Mouse (Mus musculus) megakaryocyte, embryonic 14.5 days (primary cell): ENCODE data around the gene P2rx6.

Experiments used
- FLI1 ChIP-seq: IDR thresholded peaks from 2 replicates; pipeline ENCODE4 v1.6.1; 2012; ENCODE audit warnings: low read length, inconsistent platforms, mixed read lengths
- GATA1 ChIP-seq: IDR thresholded peaks from 3 replicates; pipeline ENCODE4 v1.6.1; 2012; ENCODE audit warnings: mixed read lengths, low read length, inconsistent platforms, borderline replicate concordance

GRCm38 (mm10) chr16:17617922-17618565 is 56.4 kb downstream of the P2rx6 start:
- TF ChIP-seq GATA1 (no peak), FLI1 (no peak)
